Mouse (Mus musculus): ENCODE results near the gene Gtf2i.
A peak's percentile ranks its signal among the peaks of the same experiment; 100 is the strongest.

Gtf2i gene

DNA sequence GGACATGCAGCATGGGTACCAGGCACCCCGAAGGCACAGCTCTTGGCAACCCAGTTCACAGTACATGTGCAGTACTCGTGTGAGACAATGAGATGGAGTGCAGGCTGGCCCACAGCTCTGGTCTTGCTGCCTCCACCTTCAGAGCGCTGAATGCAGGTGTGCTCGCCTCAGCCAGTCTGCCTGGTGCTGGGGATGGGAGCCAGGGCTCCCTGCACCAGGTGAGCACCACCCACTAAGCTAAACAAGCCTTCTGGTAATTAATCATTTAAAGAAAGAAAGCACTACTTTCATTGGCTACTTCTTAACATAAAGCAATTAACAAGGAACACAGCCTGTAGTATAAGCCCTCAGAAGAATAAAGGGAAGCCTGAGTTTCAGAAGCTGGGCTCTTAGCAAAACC, 37.5 kb downstream of the Gtf2i start:
- no peak for DNase-seq (ENCODE audit: low read depth, low spot score)

GRCm38 (mm10) chr5:134275556-134275955, 39.0 kb downstream of the Gtf2i start:
- peak; percentile 79 for DNase-seq (ENCODE audit: low read depth, low spot score)

DNA sequence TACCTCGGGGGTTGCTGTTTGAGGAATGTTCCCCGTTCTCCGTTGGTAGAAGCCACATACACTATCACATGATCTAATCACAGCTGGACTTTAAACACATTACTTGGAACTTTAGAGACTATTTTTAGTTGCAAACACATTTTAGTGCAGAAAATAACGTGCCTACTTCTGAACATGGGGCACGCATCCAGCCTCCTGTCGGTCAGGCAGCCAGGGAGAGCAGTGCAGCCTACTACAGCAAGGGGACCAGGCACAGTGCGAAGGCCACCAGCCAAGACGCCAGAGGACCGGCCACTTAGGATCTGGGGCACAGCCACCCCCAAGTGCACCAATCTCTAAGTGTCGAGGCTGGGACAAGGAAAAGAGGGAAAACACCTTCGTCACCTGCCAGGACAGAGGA, 39.5 kb downstream of the Gtf2i start:
- DNase-seq (ENCODE audit: low read depth, low spot score) = no peak

DNA sequence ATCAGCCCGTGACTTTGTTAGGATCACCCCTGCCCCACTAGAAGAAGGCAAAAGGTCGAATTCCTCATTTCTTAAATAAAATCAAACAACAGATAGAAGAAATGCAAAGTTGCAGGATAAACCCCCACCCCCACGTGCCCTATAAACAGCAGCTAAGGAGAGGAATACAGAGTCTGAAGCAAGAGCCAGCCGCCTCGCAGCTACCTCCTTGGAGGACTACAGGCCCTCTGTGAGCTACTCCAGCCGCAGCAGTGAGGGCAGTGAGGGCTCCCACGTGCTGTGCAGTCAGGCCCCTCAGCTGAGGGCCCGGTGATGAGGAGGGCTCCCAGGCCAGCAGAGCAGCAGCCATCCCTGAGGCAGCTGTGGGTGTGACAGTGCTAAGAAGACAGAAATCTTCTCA, 40.8 kb downstream of the Gtf2i start:
- no peak for DNase-seq (ENCODE audit: low read depth, low spot score)

DNA sequence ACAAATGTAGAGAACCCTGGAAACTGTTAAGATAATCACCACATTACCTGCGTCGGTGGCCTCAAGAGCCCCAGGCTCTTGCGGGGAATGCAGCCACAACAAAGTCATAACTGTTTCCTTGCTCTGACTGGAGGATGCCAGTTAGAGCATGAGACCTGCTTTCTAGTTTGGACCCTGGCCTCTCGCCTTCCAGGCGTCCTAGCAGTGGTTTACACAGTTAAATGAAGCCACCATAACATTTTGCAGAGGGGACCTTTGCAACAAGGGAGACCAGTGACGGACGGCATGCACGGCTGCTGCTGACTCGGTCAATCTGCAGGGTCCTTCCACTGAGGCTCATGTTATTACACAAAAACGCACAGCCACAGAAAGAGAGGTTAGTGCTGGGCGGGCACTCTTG, 41.8 kb downstream of the Gtf2i start:
- DNase-seq (ENCODE audit: low read depth, low spot score) = peak; percentile 79

- no peak for DNase-seq (ENCODE audit: low read depth, low spot score)
Measured at GRCm38 (mm10) chr5:134271421-134271820, 43.1 kb downstream of the Gtf2i start.

- DNase-seq (ENCODE audit: low read depth, low spot score) = no peak
Measured at GRCm38 (mm10) chr5:134270566-134270965, 44.0 kb downstream of the Gtf2i start.

GRCm38 (mm10) chr5:134269751-134270150, 44.8 kb downstream of the Gtf2i start:
- DNase-seq (ENCODE audit: low read depth, low spot score) = peak; percentile 92

GRCm38 (mm10) chr5:134268751-134269150, 45.8 kb downstream of the Gtf2i start:
- DNase-seq (ENCODE audit: low read depth, low spot score) = peak; percentile 38

DNA sequence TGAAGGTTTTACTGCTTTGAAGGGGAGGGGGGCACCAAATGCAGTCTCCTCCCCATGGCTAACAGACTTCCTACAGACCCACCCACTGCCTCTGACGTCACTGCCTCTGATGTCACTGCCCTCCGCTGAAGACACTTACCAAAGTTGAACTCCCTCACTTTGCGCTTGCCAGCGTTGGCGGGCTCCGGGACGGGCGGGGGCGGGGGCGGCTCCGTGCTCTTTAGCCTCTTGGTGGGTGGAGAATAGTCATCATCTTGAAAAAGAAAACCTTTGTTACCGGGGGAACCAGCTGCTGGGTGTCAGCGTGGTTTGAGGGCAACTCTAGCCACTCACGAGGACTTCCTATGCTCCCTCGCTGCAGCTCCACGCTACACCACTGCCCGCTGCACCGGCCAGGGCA, 48.2 kb downstream of the Gtf2i start:
- peak; percentile 97 for DNase-seq (ENCODE audit: low read depth, low spot score)

- no peak for DNase-seq (ENCODE audit: low read depth, low spot score)
Measured at GRCm38 (mm10) chr5:134265890-134266289, 48.7 kb downstream of the Gtf2i start.

DNA sequence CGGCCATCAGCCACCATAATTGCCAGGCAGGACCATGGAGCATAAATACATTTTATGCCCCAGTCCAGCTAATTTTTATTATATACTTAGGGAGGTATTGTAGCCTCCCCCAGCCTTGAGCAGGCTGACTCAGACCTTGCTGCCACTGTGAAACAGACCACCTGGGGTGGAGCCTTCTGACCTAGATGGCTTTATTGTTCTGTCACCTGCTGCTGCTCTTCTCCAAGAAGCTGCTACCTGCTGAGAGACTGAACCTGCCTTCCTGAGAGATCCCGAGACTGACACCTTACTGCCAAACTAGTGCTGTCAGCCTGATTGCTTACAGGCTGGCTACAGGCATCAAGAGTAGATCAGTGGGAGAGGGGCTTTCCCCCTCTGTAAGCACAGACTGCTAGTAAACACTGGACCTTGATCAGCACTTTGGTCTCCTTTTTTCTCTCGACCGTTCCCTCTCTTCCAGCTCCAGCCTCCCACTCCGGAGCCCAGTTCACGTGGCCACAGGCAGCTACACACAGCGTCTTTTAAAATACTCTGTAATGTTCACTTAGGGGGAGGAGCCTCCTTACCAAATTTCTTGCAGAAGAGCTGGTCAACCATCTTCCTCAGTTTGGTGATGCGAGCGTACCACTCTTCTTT, 54.4 kb downstream of the Gtf2i start:
- no peak for DNase-seq (ENCODE audit: low read depth, low spot score)

- no peak for DNase-seq (ENCODE audit: low read depth, low spot score)
Measured at GRCm38 (mm10) chr5:134258934-134259333, 55.6 kb downstream of the Gtf2i start.

GRCm38 (mm10) chr5:134258395-134258794, 56.2 kb downstream of the Gtf2i start:
- peak; percentile 37 for DNase-seq (ENCODE audit: low read depth, low spot score)

DNA sequence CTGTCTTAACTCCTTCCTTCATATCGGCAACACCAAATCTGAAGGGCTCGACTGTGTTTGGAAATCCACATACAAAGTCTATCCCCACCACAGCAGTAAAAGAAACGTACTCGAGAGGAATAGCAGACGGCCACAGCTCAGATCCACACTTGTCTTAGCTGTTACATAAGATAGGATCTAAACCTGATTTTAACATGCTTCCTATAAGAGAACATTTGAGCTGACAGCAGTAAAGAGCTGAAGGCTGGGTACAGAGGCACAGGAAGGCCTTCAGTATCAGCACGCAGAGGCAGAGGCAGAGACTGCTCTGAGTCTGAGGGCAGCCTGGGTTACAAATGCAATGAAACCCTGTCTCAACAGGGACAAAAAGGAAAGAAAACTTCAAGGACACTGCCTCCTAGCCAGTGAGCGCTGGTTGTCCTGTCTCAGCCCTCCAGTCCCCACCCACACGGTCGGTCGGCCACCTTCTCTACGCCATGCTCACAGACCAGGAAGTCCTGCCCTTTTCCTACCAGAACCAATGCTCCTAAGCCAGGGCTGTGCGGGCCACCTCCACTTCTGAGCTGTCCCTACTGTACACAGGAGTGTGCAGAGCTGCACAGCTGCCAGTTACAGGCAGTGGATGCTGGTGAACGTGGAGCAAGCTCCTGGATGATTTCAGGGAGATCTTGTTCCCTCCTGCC, 57.1 kb downstream of the Gtf2i start:
- no peak for DNase-seq (ENCODE audit: low read depth, low spot score)

DNA sequence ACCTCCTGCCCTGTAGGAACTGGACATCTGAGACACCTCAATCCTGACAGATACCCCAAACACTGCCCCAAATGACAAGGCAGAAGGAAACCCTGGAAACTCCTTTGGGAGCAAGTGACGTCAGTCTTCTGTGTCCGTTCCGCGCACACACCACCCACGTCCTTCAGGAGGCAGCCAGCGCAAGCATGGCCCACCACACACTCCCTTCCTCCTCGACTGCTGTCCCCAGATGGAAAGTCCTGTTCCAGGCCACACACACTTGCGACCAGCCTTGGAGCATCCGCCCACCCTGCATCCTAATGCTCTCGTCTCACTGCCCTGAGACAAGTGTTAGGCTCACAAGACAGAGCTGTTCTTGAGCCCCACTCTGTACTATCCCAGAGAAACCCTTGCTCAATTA, 59.3 kb downstream of the Gtf2i start:
- no peak for DNase-seq (ENCODE audit: low read depth, low spot score)

DNA sequence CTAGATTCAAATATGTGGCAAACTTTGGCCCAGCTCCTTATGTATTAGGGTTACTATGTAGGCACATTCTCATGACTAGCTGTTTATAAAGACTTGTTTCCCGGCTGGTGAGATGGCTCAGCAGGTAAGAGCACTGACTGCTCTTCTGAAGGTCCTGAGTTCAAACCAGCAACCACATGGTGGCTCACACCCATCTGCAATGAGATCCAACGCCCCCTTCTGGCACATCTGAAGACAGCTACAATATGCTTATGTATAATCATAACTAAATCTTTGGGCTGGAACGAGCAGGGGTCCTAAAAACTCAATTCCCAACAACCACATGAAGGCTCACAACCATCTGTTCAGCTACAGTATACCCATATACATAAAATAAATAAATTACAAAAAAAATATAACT, 60.8 kb downstream of the Gtf2i start:
- peak; percentile 48 for DNase-seq (ENCODE audit: low read depth, low spot score)

GRCm38 (mm10) chr5:134251083-134251482, 63.5 kb downstream of the Gtf2i start:
- no peak for DNase-seq (ENCODE audit: low read depth, low spot score)

GRCm38 (mm10) chr5:134250601-134251000, 64.0 kb downstream of the Gtf2i start:
- DNase-seq (ENCODE audit: low read depth, low spot score) = no peak

GRCm38 (mm10) chr5:134249245-134249649, 65.3 kb downstream of the Gtf2i start:
- DNase-seq (ENCODE audit: low read depth, low spot score) = no peak

- no peak for DNase-seq (ENCODE audit: low read depth, low spot score)
Measured at GRCm38 (mm10) chr5:134248608-134249244, 65.8 kb downstream of the Gtf2i start.

GRCm38 (mm10) chr5:134246146-134246545, 68.4 kb downstream of the Gtf2i start:
- no peak for DNase-seq (ENCODE audit: low read depth, low spot score)

GRCm38 (mm10) chr5:134244890-134245289, 69.7 kb downstream of the Gtf2i start:
- DNase-seq (ENCODE audit: low read depth, low spot score) = no peak
